In the genomic region with DNA sequence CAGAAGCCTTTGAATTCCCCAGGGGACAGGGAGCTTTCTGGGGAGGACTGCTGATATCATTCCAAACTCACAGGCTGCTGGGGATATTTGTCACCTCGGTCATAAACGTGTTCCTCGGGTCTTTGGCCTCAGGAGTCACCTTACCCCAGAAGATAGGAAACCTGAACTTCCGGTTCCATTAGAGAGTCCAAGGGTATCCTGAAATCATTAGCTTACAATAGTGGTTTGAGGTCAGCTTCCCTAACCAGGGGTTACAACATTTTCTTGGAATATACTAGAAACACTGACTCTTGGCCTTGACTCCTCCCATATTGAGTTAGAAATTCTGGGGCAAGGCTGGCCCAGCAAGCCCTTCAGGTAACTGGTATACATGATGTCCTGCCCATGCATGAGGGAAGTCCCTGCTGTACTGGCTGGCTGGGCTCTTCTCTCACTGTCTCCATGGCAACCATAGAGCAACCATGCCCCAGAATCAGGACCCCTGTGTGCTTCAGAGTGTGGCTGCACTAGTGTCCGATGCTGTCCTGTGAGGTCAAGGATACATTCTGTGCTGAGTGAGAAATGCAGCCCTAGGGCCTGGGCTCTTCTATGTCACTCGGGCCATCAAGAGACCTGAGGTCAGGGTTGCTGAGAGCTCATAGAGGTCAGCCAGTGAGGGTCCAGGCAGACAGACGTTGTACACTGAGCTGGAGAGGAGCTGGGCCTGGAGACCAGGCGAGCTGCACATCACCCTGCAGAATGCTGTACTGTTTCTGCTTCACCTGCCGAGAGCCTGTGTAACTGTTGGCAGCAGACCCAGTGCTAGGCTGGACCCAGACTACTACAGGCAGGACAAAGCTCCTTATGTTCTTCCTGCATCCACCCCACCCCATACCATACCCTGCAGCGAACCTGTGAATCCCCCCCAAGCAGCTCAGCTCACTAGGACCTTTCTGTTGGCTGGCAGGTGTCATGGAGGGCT, we compare ENCODE assay signal across 11 mouse cellular contexts. TPM values are rescaled to one million over a fixed set of nuclear protein-coding genes. Genes with fewer than 3 reads are reported as not detected.
DNase-seq lines count a peak whose midpoint lies in the region; ATAC-seq and TF ChIP-seq lines count a peak whose summit lies in the region.
"Had no signal": no experiment of that assay in that cellular context is flagged by ENCODE, and none has a peak within 500 bp of the region (broad histone marks: within the 10 kb centered on the region; RNA-seq: fewer than 3 reads in every experiment).

No protein-coding gene starts in this region.

- H3K9me3 ChIP-seq in heart, embryonic 10.5 days: no peaks in the 10 kb centered on the region
- no peaks in the 10 kb centered on the region for H3K9me3 ChIP-seq in forebrain, embryonic 16.5 days (ENCODE audit: control insufficient read depth, low read length)
- no peaks in the 10 kb centered on the region for H3K9me3 ChIP-seq in liver, embryonic 13.5 days (replicated peaks)

- H3K27ac ChIP-seq in heart, embryonic 10.5 days: peak overlapping the region; percentile 76
- no peak overlapping the region for H3K27ac ChIP-seq in forebrain, embryonic 16.5 days (ENCODE audit: low read length)
- peak overlapping the region; percentile 88 for H3K27ac ChIP-seq in liver, embryonic 13.5 days

- no peak overlapping the region for H3K9ac ChIP-seq in forebrain, embryonic 16.5 days (replicated peaks; ENCODE audit: low read depth, low read length)
- peak overlapping the region; percentile 62 for H3K9ac ChIP-seq in liver, embryonic 13.5 days

- no peak for TF ChIP-seq POLR2A in lung, adult 2 months (IDR thresholded peaks at IDR 0.05; ENCODE audit: borderline replicate concordance, extremely low read depth, low read depth, low read length)

- WGBS in heart, embryonic 10.5 days: 69% methylated on average over 10 of the region's 10 CpGs
- 76% methylated on average over 10 of the region's 10 CpGs for WGBS in forebrain, embryonic 16.5 days
- 64% methylated on average over 10 of the region's 10 CpGs for WGBS in liver, embryonic 13.5 days (ENCODE audit: insufficient replicate concordance)
- WGBS in lung, adult 2 months: 60% methylated on average over 10 of the region's 10 CpGs

- H3K27me3 ChIP-seq in heart, embryonic 10.5 days (ENCODE audit: insufficient read depth, poor library complexity, severe bottlenecking): no peaks in the 10 kb centered on the region
- no peaks in the 10 kb centered on the region for H3K27me3 ChIP-seq in forebrain, embryonic 16.5 days (replicated peaks; ENCODE audit: control insufficient read depth, insufficient read depth, low read length)
- H3K27me3 ChIP-seq in liver, embryonic 13.5 days: no peaks in the 10 kb centered on the region; the same call in 1 of the 2 replicates

- peak; percentile 49; the same call in 1 of the 2 replicates for ATAC-seq in forebrain, embryonic 16.5 days
- ATAC-seq in liver, embryonic 13.5 days (ENCODE audit: low read depth): no peak
- ATAC-seq: inflammation-experienced regulatory T-cells, adult 6 months had no signal

- no peaks in the 10 kb centered on the region for H3K36me3 ChIP-seq in heart, embryonic 10.5 days
- H3K36me3 ChIP-seq in forebrain, embryonic 16.5 days (ENCODE audit: control insufficient read depth, insufficient read depth): no peaks in the 10 kb centered on the region
- no peaks in the 10 kb centered on the region for H3K36me3 ChIP-seq in liver, embryonic 13.5 days

- no peak overlapping the region for H3K4me2 ChIP-seq in forebrain, embryonic 16.5 days (ENCODE audit: low read length)
- H3K4me2 ChIP-seq in liver, embryonic 13.5 days: peak overlapping the region; percentile 69

- H3K4me1 ChIP-seq in heart, embryonic 10.5 days: peaks cover 34% of the 10 kb centered on the region
- H3K4me1 ChIP-seq in forebrain, embryonic 16.5 days (replicated peaks; ENCODE audit: control insufficient read depth, insufficient read depth, low read length): no peaks in the 10 kb centered on the region
- peaks cover 42% of the 10 kb centered on the region for H3K4me1 ChIP-seq in liver, embryonic 13.5 days (replicated peaks)
- no peaks in the 10 kb centered on the region for H3K4me1 ChIP-seq in lung, adult 2 months (ENCODE audit: control insufficient read depth, insufficient read depth, low read length)

- H3K4me3 ChIP-seq in heart, embryonic 10.5 days: no peak overlapping the region
- H3K4me3 ChIP-seq in forebrain, embryonic 16.5 days (replicated peaks; ENCODE audit: low read length): no peak overlapping the region
- peak overlapping the region; percentile 35 for H3K4me3 ChIP-seq in liver, embryonic 13.5 days (replicated peaks)
- no peak overlapping the region for H3K4me3 ChIP-seq in lung, adult 2 months (replicated peaks; ENCODE audit: extremely low read depth, low read depth, low read length)

- no peak for TF ChIP-seq CTCF in lung, adult 2 months (IDR thresholded peaks at IDR 0.05; ENCODE audit: insufficient read depth, low read length)

- DNase-seq in heart, embryonic 10.5 days (ENCODE audit: low spot score): no peak
- no peak for DNase-seq in heart, postnatal 4 days
- peak; percentile 8 for DNase-seq in c-Kit-negative CD71-positive TER-119-positive erythroid progenitor cells, embryonic 14.5 days (ENCODE audit: low read depth, low spot score)
- DNase-seq in liver, embryonic 13.5 days: no peak
- no peak for DNase-seq in lung, adult 2 months
- DNase-seq in B cell, adult 2 months: no peak
- DNase-seq in layer of hippocampus, postnatal 36 days: no peak

RNA-seq across cellular contexts. Expression of a gene that starts 10.9 kb away (rescaled TPM):
- 0.09 and 0.17 TPM in 2 replicates for polyA plus RNA-seq in heart, embryonic 10.5 days (2016; fragmentation: Nextera tagmentation; extraction: Ambion mirVana)
- under 1 TPM in 1 of 2 experiments, not detected in 1; 0.33 TPM for total RNA-seq in heart, postnatal 4 days (2021)
- polyA plus RNA-seq in forebrain, embryonic 16.5 days (2015; fragmentation: Nextera tagmentation; extraction: Ambion mirVana): not detected in 2 replicates
- 0.54 and 0.75 TPM in 2 replicates for polyA plus RNA-seq in liver, embryonic 13.5 days (2015; fragmentation: Nextera tagmentation; extraction: Ambion mirVana)
- 0.07 and 0.17 TPM in 2 replicates for polyA plus RNA-seq in lung, adult 2 months (2012; rRNA removed)
- total RNA-seq in layer of hippocampus, postnatal 36 days (2021): not detected
- total RNA-seq: layer of hippocampus, postnatal 14 days had no signal
- polyA plus RNA-seq: embryonic facial prominence, embryonic 11.5 days; inflammation-experienced regulatory T-cells, adult 6 months had no signal
